Mouse (Mus musculus) small intestine, adult 2 months (tissue): Measurements from ENCODE around the gene Fam184a.

Experiments
- CTCF ChIP-seq: fragments of 200-500 bp; IDR thresholded peaks from 2 replicates; pipeline ENCODE4 v1.5.1; 2012; ENCODE audit warnings: low read depth, mild to moderate bottlenecking, control low read depth, inconsistent platforms, low read length, moderate library complexity, mixed read lengths; ENCODE audit not compliant: insufficient replicate concordance, insufficient read length; ENCODE audit errors: extremely low read depth
- POLR2A ChIP-seq: fragments of 200-500 bp; IDR thresholded peaks from 2 replicates; pipeline ENCODE4 v1.6.1; 2012; ENCODE audit warnings: low read depth, mild to moderate bottlenecking, control low read depth, inconsistent platforms, low read length, moderate library complexity

DNA sequence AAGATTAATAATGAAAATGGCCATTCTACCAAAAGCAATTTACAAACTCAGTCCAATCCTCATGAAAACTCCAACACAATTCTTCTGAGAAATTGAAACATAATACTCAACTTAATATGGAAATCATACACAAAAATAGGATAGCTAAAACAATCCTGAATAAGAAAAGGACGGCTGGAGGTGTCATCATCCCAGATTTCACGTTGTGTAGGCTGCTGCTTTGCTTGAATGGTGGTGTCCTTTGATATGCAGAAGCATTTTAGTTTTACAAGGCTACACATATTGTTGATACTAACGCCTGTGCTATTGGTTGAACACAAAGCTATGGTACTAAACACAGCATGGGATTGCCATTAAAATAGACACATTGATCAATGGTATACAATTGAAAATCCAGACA lies 165.1 kb downstream of the Fam184a start:
- no peak for TF ChIP-seq CTCF
- no peak for TF ChIP-seq POLR2A
